Comparison of ENCODE assay signal across 19 mouse cellular contexts in the genomic region with DNA sequence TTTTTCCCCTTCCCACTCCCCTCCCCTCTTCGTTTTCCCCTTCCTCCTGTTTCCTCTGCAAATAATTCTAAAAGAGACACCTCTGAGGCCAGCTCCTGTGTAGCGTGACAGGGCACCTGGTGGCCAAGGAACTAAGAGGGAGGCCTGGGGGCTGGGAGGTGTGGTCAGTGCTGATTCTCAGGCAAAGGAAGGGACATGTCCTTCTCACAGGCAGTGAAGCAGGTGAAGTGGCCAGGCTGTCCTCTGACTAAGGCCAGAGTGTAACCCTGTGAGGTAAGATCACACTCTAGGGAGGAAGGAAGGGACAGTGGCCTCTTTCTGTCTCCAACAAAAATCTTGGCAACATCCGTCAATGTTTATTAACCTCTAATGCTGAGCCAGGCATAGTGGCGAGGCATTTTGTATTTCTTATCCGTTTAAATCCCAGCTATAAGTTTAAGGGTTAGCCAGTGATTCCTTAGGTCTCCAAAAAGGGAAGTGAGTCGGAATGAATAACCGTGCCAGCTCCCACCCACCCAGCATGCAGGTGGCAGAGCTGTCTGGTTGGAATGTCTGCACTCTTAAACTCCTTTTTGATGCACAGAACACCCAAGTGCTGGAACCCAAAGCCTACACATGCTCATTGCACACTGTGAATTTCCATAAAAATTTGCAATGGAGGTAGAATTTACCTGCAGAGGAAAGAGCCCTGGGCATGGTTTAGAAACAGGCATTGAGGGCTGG. TPM values are rescaled to one million over a fixed set of nuclear protein-coding genes. Genes with fewer than 3 reads are reported as not detected.
A peak's percentile ranks its signal among the peaks of the same experiment; 100 is the strongest.
DNase-seq lines count a peak whose midpoint lies in the region; ATAC-seq and TF ChIP-seq lines count a peak whose summit lies in the region.
"Had no signal": no experiment of that assay in that cellular context is flagged by ENCODE, and none has a peak within 500 bp of the region (broad histone marks: within the 10 kb centered on the region; RNA-seq: fewer than 3 reads in every experiment).

No protein-coding gene starts in this region.

- H3K9ac ChIP-seq in intestine, embryonic 14.5 days (ENCODE audit: low read length) = no peak overlapping the region
- H3K9ac ChIP-seq in intestine, postnatal 0 days (ENCODE audit: low read depth, low read length) = no peak overlapping the region
- H3K9ac ChIP-seq in lung, embryonic 16.5 days (ENCODE audit: low read length) = peak overlapping the region; percentile 45
- no peak overlapping the region for H3K9ac ChIP-seq in stomach, embryonic 16.5 days (ENCODE audit: low read length)
- H3K9ac ChIP-seq: heart, embryonic 15.5 days; hindbrain, embryonic 12.5 days; neural tube, embryonic 12.5 days had no signal

- H3K4me2 ChIP-seq in intestine, embryonic 14.5 days (ENCODE audit: low read length) = no peak overlapping the region
- no peak overlapping the region for H3K4me2 ChIP-seq in intestine, postnatal 0 days (replicated peaks; ENCODE audit: low read depth)
- H3K4me2 ChIP-seq in lung, embryonic 16.5 days (ENCODE audit: low read depth, low read length) = peak overlapping the region; percentile 36; the same call in 1 of the 2 replicates
- no peak overlapping the region for H3K4me2 ChIP-seq in stomach, embryonic 16.5 days (ENCODE audit: low read depth, low read length)
- H3K4me2 ChIP-seq: heart, embryonic 15.5 days; hindbrain, embryonic 12.5 days; neural tube, embryonic 12.5 days had no signal

- WGBS in intestine, embryonic 14.5 days = 53% methylated on average over 7 of the region's 7 CpGs
- 42% methylated on average over 7 of the region's 7 CpGs for WGBS in intestine, postnatal 0 days
- WGBS in lung, embryonic 16.5 days = 31% methylated on average over 7 of the region's 7 CpGs
- 44% methylated on average over 7 of the region's 7 CpGs for WGBS in stomach, embryonic 16.5 days

- CTCF ChIA-PET in Patski (lab: Charles Lee) = interaction anchor here (1.0 to 1.7 kb wide), 2 partner anchors 16 to 46 kb away, joined by 3 to 7 read pairs; no protein-coding TSS in a partner anchor

- ATAC-seq in intestine, embryonic 14.5 days (replicated peaks; ENCODE audit: low FRiP score, low TSS enrichment, low read depth) = 0 out of 2 replicates have a peak, but pooled peaks have one; percentile 8
- ATAC-seq in intestine, postnatal 0 days = no peak
- peak; percentile 17 for ATAC-seq in Patski
- peak; percentile 35 for ATAC-seq in lung, embryonic 16.5 days (ENCODE audit: low read depth)
- no peak for ATAC-seq in stomach, embryonic 16.5 days (ENCODE audit: insufficient read depth, low FRiP score)
- ATAC-seq: forebrain, embryonic 16.5 days had no signal

- intact Hi-C loops in heart, postnatal 14 days (cut with DNase I) = no loop called here

- in situ Hi-C loops in Patski (cut with MboI; ENCODE audit: low pct_unique_long_range_greater_than_20kb) = no loop called here

- no peaks in the 10 kb centered on the region for H3K27me3 ChIP-seq in intestine, embryonic 14.5 days (replicated peaks; ENCODE audit: control insufficient read depth, insufficient read depth, low read length)
- H3K27me3 ChIP-seq in intestine, postnatal 0 days (replicated peaks; ENCODE audit: control insufficient read depth, insufficient read depth, low read length) = no peaks in the 10 kb centered on the region
- no peaks in the 10 kb centered on the region for H3K27me3 ChIP-seq in Patski
- H3K27me3 ChIP-seq in lung, embryonic 16.5 days (ENCODE audit: control insufficient read depth, insufficient read depth, low read depth, low read length) = no peaks in the 10 kb centered on the region
- H3K27me3 ChIP-seq in stomach, embryonic 16.5 days (ENCODE audit: control insufficient read depth, insufficient read depth, low read length) = no peaks in the 10 kb centered on the region
- H3K27me3 ChIP-seq: heart, embryonic 15.5 days; hindbrain, embryonic 12.5 days; neural tube, embryonic 12.5 days had no signal

- DNase-seq in intestine, embryonic 14.5 days (ENCODE audit: low spot score) = no peak
- DNase-seq in Patski (ENCODE audit: low read depth, low spot score) = no peak
- DNase-seq in embryo, embryonic 9.5 days (ENCODE audit: extremely low spot score) = no peak
- no peak for DNase-seq in heart, postnatal 14 days
- DNase-seq: cerebellum, postnatal 36 days; heart, adult 2 months; kidney, adult 11 months; liver; right cerebral cortex, postnatal 25 days had no signal

- H3K9me3 ChIP-seq in intestine, embryonic 14.5 days (ENCODE audit: control insufficient read depth, low read length) = no peaks in the 10 kb centered on the region
- no peaks in the 10 kb centered on the region for H3K9me3 ChIP-seq in intestine, postnatal 0 days (ENCODE audit: control insufficient read depth)
- H3K9me3 ChIP-seq in lung, embryonic 16.5 days (ENCODE audit: control insufficient read depth, low read length) = no peaks in the 10 kb centered on the region
- H3K9me3 ChIP-seq in stomach, embryonic 16.5 days (replicated peaks; ENCODE audit: control insufficient read depth, low read length) = no peaks in the 10 kb centered on the region; the same call in 1 of the 2 replicates
- H3K9me3 ChIP-seq: embryonic facial prominence, embryonic 10.5 days; heart, embryonic 15.5 days; hindbrain, embryonic 12.5 days; midbrain, embryonic 10.5 days; neural tube, embryonic 12.5 days had no signal

- H3K36me3 ChIP-seq in intestine, embryonic 14.5 days (ENCODE audit: control insufficient read depth, insufficient read depth, low read length) = no peaks in the 10 kb centered on the region
- H3K36me3 ChIP-seq in intestine, postnatal 0 days (ENCODE audit: control insufficient read depth, insufficient read depth) = no peaks in the 10 kb centered on the region
- no peaks in the 10 kb centered on the region for H3K36me3 ChIP-seq in lung, embryonic 16.5 days (ENCODE audit: control insufficient read depth, insufficient read depth, low read length)
- H3K36me3 ChIP-seq in stomach, embryonic 16.5 days (ENCODE audit: control insufficient read depth, insufficient read depth, low read length) = no peaks in the 10 kb centered on the region
- H3K36me3 ChIP-seq: embryonic facial prominence, embryonic 10.5 days; heart, embryonic 15.5 days; hindbrain, embryonic 12.5 days; midbrain, embryonic 10.5 days; neural tube, embryonic 12.5 days had no signal

- peaks cover 9% of the 10 kb centered on the region; the same call in 1 of the 2 replicates for H3K4me1 ChIP-seq in intestine, embryonic 14.5 days (replicated peaks; ENCODE audit: control insufficient read depth, insufficient read depth, low read length)
- 0 out of 2 replicates have a peak, but pooled peaks cover 5% of the 10 kb centered on the region for H3K4me1 ChIP-seq in intestine, postnatal 0 days (replicated peaks; ENCODE audit: control insufficient read depth, insufficient read depth, low read length)
- H3K4me1 ChIP-seq in lung, embryonic 16.5 days (replicated peaks; ENCODE audit: control insufficient read depth, insufficient read depth, low read length) = peaks cover 17% of the 10 kb centered on the region
- H3K4me1 ChIP-seq in stomach, embryonic 16.5 days (ENCODE audit: control insufficient read depth, insufficient read depth, low read length) = peaks cover 8% of the 10 kb centered on the region
- H3K4me1 ChIP-seq: embryonic facial prominence, embryonic 10.5 days; hindbrain, embryonic 12.5 days; midbrain, embryonic 10.5 days; neural tube, embryonic 12.5 days had no signal

- TF ChIP-seq CTCF in intestine, postnatal 0 days (IDR thresholded peaks at IDR 0.05; ENCODE audit: low read depth) = no peak
- TF ChIP-seq CTCF in Patski (IDR thresholded peaks at IDR 0.05) = no peak

- H3K4me3 ChIP-seq in intestine, embryonic 14.5 days (ENCODE audit: low read depth, low read length) = no peak overlapping the region
- H3K4me3 ChIP-seq in intestine, postnatal 0 days (ENCODE audit: low read depth, low read length) = no peak overlapping the region
- no peak overlapping the region for H3K4me3 ChIP-seq in lung, embryonic 16.5 days (ENCODE audit: low read length)
- no peak overlapping the region for H3K4me3 ChIP-seq in stomach, embryonic 16.5 days (replicated peaks; ENCODE audit: low read length)
- H3K4me3 ChIP-seq: embryonic facial prominence, embryonic 10.5 days; erythroblast, embryonic 14.5 days; heart, adult 2 months; heart, embryonic 15.5 days; hindbrain, embryonic 12.5 days; midbrain, embryonic 10.5 days; neural tube, embryonic 12.5 days had no signal

- peak overlapping the region; percentile 34; the same call in 1 of the 2 replicates for H3K27ac ChIP-seq in intestine, embryonic 14.5 days (ENCODE audit: low read depth)
- no peak overlapping the region for H3K27ac ChIP-seq in intestine, postnatal 0 days (ENCODE audit: low read depth, low read length)
- peak overlapping the region; percentile 87 for H3K27ac ChIP-seq in lung, embryonic 16.5 days (ENCODE audit: low read length)
- peak overlapping the region; percentile 82 for H3K27ac ChIP-seq in stomach, embryonic 16.5 days (ENCODE audit: low read length)
- H3K27ac ChIP-seq: embryonic facial prominence, embryonic 10.5 days; heart, adult 2 months; heart, embryonic 15.5 days; hindbrain, embryonic 12.5 days; midbrain, embryonic 10.5 days; neural tube, embryonic 12.5 days had no signal

- POLR2A ChIA-PET in Patski (lab: Charles Lee) = no interaction called here

RNA-seq across cellular contexts. Expression of a gene that starts 29.8 kb away (rescaled TPM):
- polyA plus RNA-seq in intestine, embryonic 14.5 days (2014; fragmentation: Nextera tagmentation; extraction: Ambion mirVana) = 53.6 and 54.3 TPM in 2 replicates
- polyA plus RNA-seq in intestine, postnatal 0 days (2015; fragmentation: Nextera tagmentation; extraction: Ambion mirVana) = 22.9 and 26.6 TPM in 2 replicates
- 0.12 TPM for polyA plus RNA-seq in Patski (2021)
- polyA plus RNA-seq in lung, embryonic 16.5 days (2015; fragmentation: Nextera tagmentation; extraction: Ambion mirVana) = 172 and 194 TPM in 2 replicates
- polyA plus RNA-seq in stomach, embryonic 16.5 days (2015; fragmentation: Nextera tagmentation; extraction: Ambion mirVana) = 75.8 and 81.7 TPM in 2 replicates
- 100 to 1,000 TPM in 1 of 2 experiments, 10 to 100 TPM in 1; 93.4 to 104 TPM for total RNA-seq in heart, postnatal 14 days (2021)
- polyA plus RNA-seq: erythroblast, embryonic 14.5 days had no signal

RNA-seq across cellular contexts. Expression of a gene that starts 58.4 kb away (rescaled TPM):
- polyA plus RNA-seq in intestine, embryonic 14.5 days (2014; fragmentation: Nextera tagmentation; extraction: Ambion mirVana) = 11.7 and 15.3 TPM in 2 replicates
- 18.0 and 19.5 TPM in 2 replicates for polyA plus RNA-seq in intestine, postnatal 0 days (2015; fragmentation: Nextera tagmentation; extraction: Ambion mirVana)
- 105 TPM for polyA plus RNA-seq in Patski (2021)
- 56.5 and 65.8 TPM in 2 replicates for polyA plus RNA-seq in lung, embryonic 16.5 days (2015; fragmentation: Nextera tagmentation; extraction: Ambion mirVana)
- 66.9 and 81.6 TPM in 2 replicates for polyA plus RNA-seq in stomach, embryonic 16.5 days (2015; fragmentation: Nextera tagmentation; extraction: Ambion mirVana)
- total RNA-seq in heart, postnatal 14 days (2021) = 10 to 100 TPM; 84.7 to 87.5 TPM

Comparison
In these comparisons a context has a peak if more than half of its experiments do, and no peak if none do; other contexts are left out.
1. ATAC-seq: peak in intestine, embryonic 14.5 days (single experiment), Patski (single experiment) and lung, embryonic 16.5 days (single experiment); none in intestine, postnatal 0 days (single experiment) and stomach, embryonic 16.5 days (single experiment).
2. RNA of a gene that starts 29.8 kb away (polyA plus RNA-seq): 172 to 194 TPM in lung, embryonic 16.5 days, 75.8 to 81.7 TPM in stomach, embryonic 16.5 days, 53.6 to 54.3 TPM in intestine, embryonic 14.5 days and 22.9 to 26.6 TPM in intestine, postnatal 0 days; 0.12 TPM in Patski (single experiment); every median in the first group is over 10 times any median in the second.